Mouse (Mus musculus) liver, adult 2 months (tissue): ENCODE measurements around the gene Dlat.

Experiments
- CTCF ChIP-seq: fragments of 200-500 bp; IDR thresholded peaks from 2 replicates; pipeline ENCODE4 v1.5.1; 2011; ENCODE audit warnings: low read depth, low read length, control low read depth
- POLR2A ChIP-seq: fragments of 200-500 bp; IDR thresholded peaks from 2 replicates; pipeline ENCODE4 v1.6.1; 2011; ENCODE audit warnings: low read length, control low read depth; ENCODE audit not compliant: insufficient read depth; ENCODE audit errors: extremely low read depth

DNA sequence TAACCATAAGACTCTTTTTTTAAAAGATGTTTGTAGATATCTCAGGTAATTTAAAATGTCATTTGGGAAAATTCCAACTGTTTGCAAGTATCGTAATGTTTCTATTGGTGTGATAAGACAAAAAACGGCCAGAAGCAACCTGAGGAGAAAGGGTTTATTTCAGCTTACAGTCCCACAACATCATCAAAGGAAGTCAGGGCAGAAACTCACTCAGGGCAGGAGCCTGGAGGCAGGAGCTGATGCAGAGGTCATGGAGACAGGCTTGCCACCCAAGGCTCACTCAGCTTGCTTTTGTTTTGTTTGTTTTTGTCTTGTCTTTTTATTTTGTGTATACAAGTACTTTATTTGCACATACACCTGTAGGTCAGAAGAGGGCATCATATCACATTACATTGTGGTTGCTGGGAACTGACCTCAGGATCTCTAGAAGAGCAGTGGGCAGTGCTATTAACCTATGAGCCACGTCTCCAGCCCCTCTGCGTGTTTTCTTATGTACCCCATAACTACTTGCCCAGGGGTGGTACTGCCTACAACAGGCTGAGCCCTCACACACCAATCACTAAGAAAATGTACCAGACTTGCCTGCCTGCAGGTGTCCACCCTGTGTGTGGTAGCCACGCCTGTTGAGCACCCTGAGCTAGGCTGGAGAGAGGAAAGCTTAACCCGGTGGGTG lies 27.4 kb downstream of the Dlat start:
- TF ChIP-seq CTCF: no peak
- TF ChIP-seq POLR2A: no peak
